Mouse (Mus musculus): ENCODE data around the gene Cers1. TPM values are rescaled to one million over a fixed set of nuclear protein-coding genes. Genes with fewer than 3 reads are reported as not detected.

Gene Cers1
- total RNA-seq, 2 experiments from 2014 or later: 94.8 to 104 TPM

DNA sequence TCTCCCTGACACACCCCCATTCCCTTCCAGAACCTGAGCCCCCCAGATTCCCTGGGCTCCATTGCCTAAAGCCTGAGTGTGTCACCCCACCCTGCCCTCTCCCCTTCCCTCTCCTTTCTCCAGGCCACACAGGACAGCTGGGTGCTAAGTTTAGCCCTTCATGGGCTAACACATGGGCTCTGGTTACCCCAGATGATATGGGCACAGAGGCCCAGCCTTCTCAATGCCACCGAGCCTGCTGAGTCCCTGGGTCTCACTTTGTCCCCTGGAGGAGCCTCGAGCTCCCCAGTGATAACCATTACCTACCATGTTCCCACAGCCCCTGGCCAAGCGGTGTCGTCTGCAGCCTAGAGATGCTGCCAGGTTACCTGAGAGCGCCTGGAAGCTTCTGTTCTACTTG lies 2.3 kb downstream of the Cers1 start:
- intact Hi-C loops (cut with DNase I): no loop called here
- Histone ChIP-seq H3K4me3 (no peak overlapping the region), H3K27ac (peak overlapping the region; percentile 9; the same call in 1 of the 2 replicates)
- DNase-seq (ENCODE audit: extremely low spot score in 1 of 2, low spot score in 2 of 2): no peak
- TF ChIP-seq CTCF (IDR thresholded peaks at IDR 0.05): no peak

DNA sequence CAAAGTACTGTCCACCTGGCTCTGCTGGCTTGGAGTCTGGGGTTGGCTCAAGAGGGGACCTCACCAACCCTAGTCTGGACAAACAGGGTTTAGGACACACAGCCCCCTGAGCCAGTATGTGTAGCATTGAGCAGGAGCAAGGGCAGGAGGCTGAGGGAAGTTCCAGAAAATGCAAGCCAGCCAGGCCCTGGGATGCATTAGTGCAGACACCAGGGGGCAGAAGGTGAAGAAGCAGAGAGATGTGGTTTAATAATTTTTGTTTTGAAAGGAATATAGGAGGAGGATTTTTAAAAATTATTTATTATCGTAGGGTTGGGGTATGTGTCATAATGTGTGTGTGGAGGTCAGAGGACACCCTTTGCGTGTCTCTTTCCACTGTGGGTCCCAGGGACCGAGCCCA lies 8.1 kb downstream of the Cers1 start:
- DNase-seq (ENCODE audit: extremely low spot score in 1 of 2, low spot score in 2 of 2): no peak
- no peak overlapping the region for H3K27ac ChIP-seq
- intact Hi-C loops (cut with DNase I): no loop called here
- no peak for TF ChIP-seq CTCF (IDR thresholded peaks at IDR 0.05)
- no peak overlapping the region for H3K4me3 ChIP-seq

DNA sequence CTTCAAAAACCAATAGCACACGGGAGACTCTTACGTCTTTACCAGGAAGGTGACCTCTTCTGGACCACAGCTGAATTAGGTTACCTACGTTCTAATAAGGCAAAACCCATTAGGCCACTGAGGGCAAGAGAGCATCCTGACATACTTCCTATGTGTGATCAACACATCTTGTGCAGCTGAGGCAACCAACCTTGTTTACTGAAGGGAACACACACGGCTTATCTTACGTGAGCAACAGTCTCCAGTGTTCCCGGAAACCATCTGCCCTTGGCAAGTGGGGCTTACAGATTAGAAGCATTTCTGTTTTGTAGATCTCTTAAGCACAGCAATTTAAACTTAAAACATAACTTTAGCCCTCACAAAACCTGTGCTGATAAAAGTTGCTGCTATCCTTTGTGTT lies 11.9 kb downstream of the Cers1 start:
- Histone ChIP-seq H3K27ac (no peak overlapping the region), H3K4me3 (no peak overlapping the region)
- no peak for TF ChIP-seq CTCF (IDR thresholded peaks at IDR 0.05)
- DNase-seq (ENCODE audit: extremely low spot score in 1 of 2, low spot score in 2 of 2): no peak
- intact Hi-C loops (cut with DNase I): no loop called here

DNA sequence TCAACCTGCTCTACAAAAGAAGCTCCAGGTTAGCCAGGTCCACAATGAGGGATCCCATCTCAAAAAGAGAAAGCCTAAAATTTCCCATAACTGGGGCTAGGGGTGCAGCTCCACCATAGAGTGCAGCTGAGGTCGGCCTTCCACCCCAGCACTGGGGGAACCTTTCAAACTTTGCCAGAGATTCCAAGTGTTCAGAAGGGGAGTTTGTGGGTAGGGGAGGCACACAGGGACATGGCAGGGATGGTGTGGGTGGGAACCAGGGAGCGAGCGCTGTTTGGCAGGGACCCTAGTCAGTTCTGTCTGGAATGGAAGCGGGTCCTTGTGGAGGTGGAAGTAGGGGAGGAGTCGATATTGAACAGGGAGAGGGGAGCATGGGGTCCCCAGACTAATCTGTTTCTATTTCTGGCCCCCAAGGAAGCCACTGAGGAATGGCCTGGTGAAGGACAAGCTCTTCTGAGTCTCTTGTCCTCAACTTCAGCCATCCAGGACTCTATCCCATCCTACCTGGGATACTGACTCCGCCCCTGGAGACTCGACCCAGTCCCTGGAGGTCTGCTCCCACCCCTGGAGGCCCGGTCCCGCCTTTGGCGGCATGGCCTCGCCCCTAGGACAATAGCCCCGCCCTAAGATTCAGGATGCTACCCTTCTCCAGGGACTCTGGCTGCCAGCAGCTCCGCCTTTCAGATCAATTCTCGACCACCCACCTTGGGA lies 13.7 kb downstream of the Cers1 start, which contains the start of gene Gdf1:
Gdf1 (plus strand) TSS at position 694 of the 711 bp plus-strand sequence.
- Histone ChIP-seq H3K4me3 (no peak within 1 kb of the TSS), H3K27ac (peak within 1 kb of the TSS; percentile 63)
- intact Hi-C loops (cut with DNase I): no loop called here
- DNase-seq (ENCODE audit: extremely low spot score in 1 of 2, low spot score in 2 of 2): no peak
- TF ChIP-seq CTCF (IDR thresholded peaks at IDR 0.05): no peak

DNA sequence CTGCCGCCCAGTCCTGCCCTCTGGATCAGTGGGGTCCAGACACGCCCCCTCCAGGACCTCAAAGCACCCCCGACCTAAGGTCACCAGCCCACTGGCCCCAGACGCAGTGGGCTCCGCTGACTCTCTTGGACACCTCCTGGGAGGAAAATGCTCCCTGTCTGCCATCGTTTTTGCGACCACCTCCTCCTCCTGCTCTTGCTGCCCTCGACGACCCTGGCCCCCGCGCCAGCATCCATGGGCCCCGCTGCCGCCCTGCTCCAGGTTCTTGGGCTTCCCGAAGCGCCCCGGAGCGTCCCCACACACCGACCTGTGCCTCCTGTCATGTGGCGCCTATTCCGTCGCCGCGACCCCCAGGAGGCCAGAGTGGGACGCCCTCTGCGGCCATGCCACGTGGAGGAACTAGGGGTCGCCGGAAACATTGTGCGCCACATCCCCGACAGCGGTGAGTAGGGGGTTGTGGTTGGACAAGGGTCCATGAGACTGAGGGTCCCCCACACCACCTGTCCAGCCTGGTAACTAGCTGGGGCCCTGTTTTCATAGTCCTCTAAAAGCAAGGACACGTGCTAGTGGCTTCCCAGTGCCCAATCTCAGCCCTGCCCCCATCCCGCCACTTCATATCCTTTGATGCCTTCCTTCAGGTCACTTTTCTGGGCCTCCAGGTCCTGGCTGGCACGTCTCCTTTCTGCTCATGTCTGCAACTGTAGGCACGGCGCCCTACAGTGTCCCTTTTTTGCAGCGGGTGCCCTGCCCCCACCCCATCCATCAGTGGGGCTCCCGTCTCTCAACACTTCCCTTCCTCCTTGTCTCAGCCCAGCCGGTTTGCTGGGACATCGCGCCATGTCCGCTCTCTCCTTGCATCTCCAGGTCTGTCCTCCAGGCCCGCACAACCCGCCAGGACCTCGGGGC lies 14.5 kb downstream of the Cers1 start:
- peak overlapping the region; percentile 63 for H3K27ac ChIP-seq
- no peak for TF ChIP-seq CTCF (IDR thresholded peaks at IDR 0.05)
- no peak overlapping the region for H3K4me3 ChIP-seq
- intact Hi-C loops (cut with DNase I): no loop called here
- DNase-seq (ENCODE audit: extremely low spot score in 1 of 2, low spot score in 2 of 2): peak in 1 of 2 experiments; percentile 37

DNA sequence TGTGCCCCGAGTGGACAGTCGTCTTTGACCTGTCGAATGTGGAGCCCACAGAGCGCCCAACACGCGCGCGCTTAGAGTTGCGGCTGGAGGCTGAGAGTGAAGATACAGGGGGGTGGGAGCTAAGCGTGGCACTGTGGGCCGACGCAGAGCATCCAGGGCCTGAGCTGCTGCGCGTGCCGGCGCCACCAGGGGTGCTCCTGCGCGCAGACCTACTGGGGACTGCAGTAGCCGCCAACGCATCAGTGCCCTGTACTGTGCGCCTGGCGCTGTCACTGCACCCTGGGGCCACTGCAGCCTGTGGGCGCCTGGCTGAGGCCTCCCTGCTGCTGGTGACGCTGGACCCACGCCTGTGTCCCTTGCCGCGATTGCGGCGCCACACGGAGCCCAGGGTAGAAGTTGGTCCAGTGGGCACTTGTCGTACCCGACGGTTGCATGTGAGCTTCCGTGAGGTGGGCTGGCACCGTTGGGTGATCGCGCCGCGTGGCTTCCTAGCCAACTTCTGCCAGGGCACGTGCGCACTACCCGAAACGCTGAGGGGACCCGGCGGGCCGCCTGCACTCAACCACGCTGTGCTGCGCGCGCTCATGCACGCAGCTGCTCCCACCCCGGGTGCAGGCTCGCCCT lies 15.3 kb downstream of the Cers1 start:
- peak overlapping the region; percentile 63 for H3K27ac ChIP-seq
- TF ChIP-seq CTCF (IDR thresholded peaks at IDR 0.05): peak; percentile 55
- intact Hi-C loops (cut with DNase I): no loop called here
- no peak overlapping the region for H3K4me3 ChIP-seq
- peak; percentile 67 to 70 for DNase-seq (ENCODE audit: extremely low spot score in 1 of 2, low spot score in 2 of 2)

DNA sequence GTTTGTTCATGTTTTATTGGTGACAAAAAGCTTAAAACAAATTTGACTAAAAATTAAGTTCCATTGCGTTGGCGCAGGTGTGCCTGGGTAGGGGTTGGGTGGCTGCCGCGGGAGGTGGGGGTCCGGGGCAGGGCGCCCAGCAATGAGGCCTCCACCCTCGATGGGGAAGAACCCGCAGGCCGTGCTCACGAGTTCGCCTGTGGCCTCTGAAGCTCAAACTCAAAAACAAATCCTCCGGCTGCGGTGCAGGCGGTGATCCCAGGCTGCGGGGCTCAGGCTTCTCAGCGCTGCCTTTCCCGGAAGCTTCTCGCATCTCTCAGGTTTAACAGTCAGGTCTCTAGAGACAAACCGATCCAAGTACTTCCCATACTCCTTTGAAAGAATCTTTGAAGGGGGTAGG lies 16.0 kb downstream of the Cers1 start:
- no peak overlapping the region for H3K4me3 ChIP-seq
- intact Hi-C loops (cut with DNase I): no loop called here
- no peak for TF ChIP-seq CTCF (IDR thresholded peaks at IDR 0.05)
- H3K27ac ChIP-seq: peak overlapping the region; percentile 63
- DNase-seq (ENCODE audit: extremely low spot score in 1 of 2, low spot score in 2 of 2): peak in 1 of 2 experiments; percentile 41

DNA sequence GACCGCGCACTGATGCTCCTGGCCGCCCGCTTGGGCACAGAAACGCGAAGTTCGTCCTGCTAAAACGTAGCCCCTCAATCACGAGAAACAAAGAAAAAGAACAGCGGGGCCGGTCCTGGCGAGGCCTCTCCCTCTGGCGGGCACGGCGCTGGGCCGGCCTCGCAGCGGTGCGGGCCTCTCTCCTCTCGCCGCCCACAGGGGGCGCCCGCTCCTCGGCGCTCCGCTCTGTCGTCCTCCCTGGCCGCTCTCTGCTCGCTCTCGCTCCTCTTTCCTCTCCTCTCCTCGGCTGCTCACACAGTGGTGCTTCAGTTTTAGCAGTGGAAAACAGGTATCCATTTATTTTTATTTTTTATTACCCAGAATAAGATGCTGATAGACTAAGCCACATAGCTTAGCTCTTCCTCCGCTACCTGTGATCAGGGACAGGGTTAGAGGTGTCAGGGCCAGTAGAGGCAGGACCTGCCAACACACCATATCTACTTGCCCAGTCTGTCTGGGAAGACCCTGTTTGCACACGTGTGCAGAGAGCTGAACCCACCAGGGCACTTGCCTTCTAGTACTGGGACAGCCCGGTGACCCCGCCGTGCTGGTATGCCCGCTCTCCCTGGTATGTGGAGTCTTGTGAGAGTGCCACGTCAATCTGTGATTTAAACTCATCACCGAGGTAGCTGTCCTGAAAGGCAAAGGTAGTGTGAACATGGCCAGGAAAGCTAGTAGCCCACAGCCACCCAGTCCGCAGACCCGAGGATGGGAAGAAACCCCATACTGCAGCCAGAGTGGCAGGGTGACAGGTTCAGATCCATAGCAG lies 16.7 kb downstream of the Cers1 start:
- intact Hi-C loops (cut with DNase I): no loop called here
- DNase-seq (ENCODE audit: extremely low spot score in 1 of 2, low spot score in 2 of 2): peak; percentile 80 to 84
- no peak overlapping the region for H3K4me3 ChIP-seq
- peak overlapping the region; percentile 10; the same call in 1 of the 2 replicates for H3K27ac ChIP-seq
- peak; percentile 92 for TF ChIP-seq CTCF (IDR thresholded peaks at IDR 0.05)

DNA sequence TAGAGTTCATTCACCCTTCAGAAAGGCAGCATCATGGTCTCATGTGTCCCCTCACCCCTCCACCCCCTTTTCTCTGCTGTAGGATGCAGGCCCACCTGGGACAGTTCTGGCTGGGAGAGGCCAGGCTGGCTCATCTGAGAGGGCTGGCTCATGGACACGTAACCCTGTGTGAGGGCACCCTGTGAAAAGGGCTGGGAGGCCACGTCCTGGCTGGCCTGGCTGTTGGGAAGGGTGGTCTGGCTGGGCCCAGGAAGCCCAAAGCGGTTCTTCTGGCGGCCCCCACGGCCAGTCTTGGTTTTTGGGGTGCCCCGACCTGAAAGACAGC lies 17.3 kb downstream of the Cers1 start:
- no peak for DNase-seq (ENCODE audit: extremely low spot score in 1 of 2, low spot score in 2 of 2)
- intact Hi-C loops (cut with DNase I): no loop called here
- TF ChIP-seq CTCF (IDR thresholded peaks at IDR 0.05): no peak
- H3K27ac ChIP-seq: no peak overlapping the region; the same call in 1 of the 2 replicates
- no peak overlapping the region for H3K4me3 ChIP-seq

DNA sequence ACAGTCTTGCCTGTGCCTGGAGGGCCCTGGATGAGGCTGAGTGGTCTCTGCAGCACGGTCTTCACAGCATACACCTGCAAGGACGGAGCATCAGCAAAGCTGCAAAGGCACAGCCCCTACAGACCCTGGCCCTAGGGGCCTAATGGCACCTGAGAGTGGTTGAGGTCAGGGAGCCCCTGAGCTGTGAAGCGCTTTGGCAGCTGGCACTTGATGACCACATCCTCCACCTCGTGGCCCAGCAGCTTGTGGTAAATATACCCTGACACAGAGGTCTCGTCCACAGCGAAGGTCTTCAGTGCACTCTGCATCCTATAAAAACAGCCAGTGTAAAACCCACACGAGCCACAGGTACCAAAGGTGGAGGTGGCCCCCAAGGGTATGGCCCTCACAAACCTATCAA lies 23.4 kb downstream of the Cers1 start:
- no peak for TF ChIP-seq CTCF (IDR thresholded peaks at IDR 0.05)
- H3K4me3 ChIP-seq: no peak overlapping the region
- H3K27ac ChIP-seq: no peak overlapping the region
- intact Hi-C loops (cut with DNase I): no loop called here
- no peak for DNase-seq (ENCODE audit: extremely low spot score in 1 of 2, low spot score in 2 of 2)

DNA sequence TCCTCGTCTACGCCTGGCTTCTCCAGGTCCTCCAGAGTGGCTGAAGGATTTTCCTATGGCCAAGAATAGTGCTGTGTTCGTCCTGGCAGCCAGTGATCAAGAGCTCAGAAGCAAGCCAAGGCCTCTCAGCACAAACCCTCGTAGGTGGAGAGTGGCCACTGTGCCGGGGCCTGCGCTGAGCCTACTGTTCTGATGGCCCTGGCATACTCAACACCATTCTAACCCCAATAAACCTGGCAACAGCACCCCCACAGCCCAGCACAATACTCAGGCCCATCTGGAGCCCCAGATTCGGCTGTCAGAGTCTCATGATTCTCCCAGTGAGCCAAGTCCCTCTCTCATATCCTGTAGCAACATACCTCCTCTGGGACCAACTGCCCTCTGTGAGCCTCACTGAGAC lies 25.1 kb downstream of the Cers1 start:
- Histone ChIP-seq H3K4me3 (no peak overlapping the region), H3K27ac (no peak overlapping the region)
- no peak for TF ChIP-seq CTCF (IDR thresholded peaks at IDR 0.05)
- intact Hi-C loops (cut with DNase I): no loop called here
- no peak for DNase-seq (ENCODE audit: extremely low spot score in 1 of 2, low spot score in 2 of 2)

All from left cerebral cortex, adult 2 months (tissue).